Mouse (Mus musculus) cerebellum, adult 2 months (tissue): Measurements from ENCODE around the gene Lxn.

Experiments
- CTCF ChIP-seq: fragments of 200-500 bp; IDR thresholded peaks from 2 replicates; pipeline ENCODE4 v1.5.1; 2011; ENCODE audit warnings: low read depth, mild to moderate bottlenecking, control low read depth, low read length, moderate library complexity, borderline replicate concordance; ENCODE audit not compliant: insufficient read depth
- POLR2A ChIP-seq: fragments of 200-500 bp; IDR thresholded peaks from 2 replicates; pipeline ENCODE4 v1.6.1; 2011; ENCODE audit warnings: low read length, control low read depth, borderline replicate concordance; ENCODE audit not compliant: insufficient read depth

- TF ChIP-seq CTCF (no peak), POLR2A (no peak)
Observed at GRCm38 (mm10) chr3:67508216-67508892, 44.6 kb upstream of the Lxn start.
